Mouse (Mus musculus): ENCODE measurements at regions not wholly inside any gene's neighbourhood (a gene's known extent, or its start where the extent isn't known, plus 50 kb on each side); places are given as distances from the start of the nearest gene placed in this dataset.
"Not testable (repeated sequence)": the region's sequence is repeated elsewhere in the genome, so short reads cannot be mapped to it uniquely, and the experiment has no call there.

DNA sequence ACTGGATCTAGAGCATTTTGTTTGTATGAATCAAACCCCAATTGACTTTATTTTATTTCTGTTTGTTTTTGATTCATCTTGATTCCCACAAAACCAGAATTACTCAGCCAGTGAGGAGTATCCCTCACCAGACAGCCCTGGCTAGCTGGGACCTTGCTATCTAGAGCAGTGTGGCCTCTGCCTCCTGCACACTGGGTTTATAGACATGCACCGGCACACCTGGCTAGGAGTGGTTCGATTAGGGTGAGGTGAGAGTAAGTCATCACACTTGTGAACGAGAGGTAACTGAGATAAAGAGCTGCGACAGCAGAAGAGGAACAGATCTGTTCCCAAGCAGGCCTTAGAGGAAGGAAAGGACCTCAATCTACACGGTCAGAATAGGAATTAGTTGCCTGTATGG, 125.2 kb upstream of the Cdk6 start:
- Histone ChIP-seq H3K36me3 (ENCODE audit: control insufficient read depth, insufficient read depth) (no peaks in the 10 kb centered on the region), H3K27me3 (ENCODE audit: control insufficient read depth, insufficient read depth, insufficient read length) (no peaks in the 10 kb centered on the region), H3K4me2 (ENCODE audit: low read depth) (no peak overlapping the region), H3K79me2 (ENCODE audit: control insufficient read depth, insufficient read depth) (no peaks in the 10 kb centered on the region), H3K4me3 (no peak overlapping the region), H3ac (ENCODE audit: control insufficient read depth, insufficient read length) (no peak overlapping the region)
- TF ChIP-seq POLR2AphosphoS2 (IDR thresholded peaks at IDR 0.05; ENCODE audit: insufficient read length, low read depth) (no peak), MYOD1 (IDR thresholded peaks at IDR 0.05; ENCODE audit: control insufficient read depth in 1 of 3, insufficient read length in 2 of 3, low read depth in 2 of 3) (no peak), TCF12 (IDR thresholded peaks at IDR 0.05; ENCODE audit: insufficient read depth, poor library complexity, severe bottlenecking) (no peak), MAX (IDR thresholded peaks at IDR 0.05; ENCODE audit: low read depth) (no peak), TCF3 (IDR thresholded peaks at IDR 0.05; ENCODE audit: insufficient read length, low read depth) (no peak), SRF (IDR thresholded peaks at IDR 0.05; ENCODE audit: control insufficient read depth, insufficient read length, low read depth) (no peak), MYOG (IDR thresholded peaks at IDR 0.05; ENCODE audit: control insufficient read depth in 1 of 3, insufficient read depth in 1 of 3, insufficient read length in 2 of 3, low read depth in 2 of 3) (no peak), USF1 (IDR thresholded peaks at IDR 0.05; ENCODE audit: low read depth) (no peak), E2F4 (IDR thresholded peaks at IDR 0.05; ENCODE audit: insufficient read depth) (no peak), POLR2A (IDR thresholded peaks at IDR 0.05; ENCODE audit: insufficient read length, low read depth) (no peak), REST (IDR thresholded peaks at IDR 0.05; ENCODE audit: insufficient read depth, insufficient read length) (no peak), CEBPB (IDR thresholded peaks at IDR 0.05; ENCODE audit: insufficient read depth, poor library complexity, severe bottlenecking) (no peak)

DNA sequence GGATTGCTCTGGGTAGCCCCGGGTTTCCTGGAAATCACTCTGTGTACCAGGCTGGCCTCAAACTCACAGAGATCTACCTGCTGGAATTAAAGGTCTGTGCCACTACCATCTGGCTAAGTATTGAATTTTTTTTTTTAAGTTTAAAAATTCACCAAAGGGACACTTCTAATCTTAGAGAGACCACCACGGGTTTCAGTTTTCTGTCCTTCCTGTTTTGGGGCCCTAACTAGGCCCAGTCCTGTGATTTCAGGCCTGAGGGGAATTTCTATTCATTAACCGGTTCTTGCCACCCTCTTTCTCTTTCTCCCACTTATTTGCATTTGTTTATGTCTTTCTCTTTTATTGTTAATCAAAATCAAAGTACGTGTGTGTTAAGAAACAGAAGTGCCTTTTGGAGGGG, 122.1 kb upstream of the Cdk6 start:
- no peaks in the 10 kb centered on the region for H3K27me3 ChIP-seq (ENCODE audit: control insufficient read depth, insufficient read depth, insufficient read length)
- no peak overlapping the region for H3K4me2 ChIP-seq (ENCODE audit: low read depth)
- TF ChIP-seq TCF12 (IDR thresholded peaks at IDR 0.05; ENCODE audit: insufficient read depth, poor library complexity, severe bottlenecking) (no peak), REST (IDR thresholded peaks at IDR 0.05; ENCODE audit: insufficient read depth, insufficient read length) (no peak), MAX (IDR thresholded peaks at IDR 0.05; ENCODE audit: low read depth) (no peak), USF1 (IDR thresholded peaks at IDR 0.05; ENCODE audit: low read depth) (no peak), TCF3 (IDR thresholded peaks at IDR 0.05; ENCODE audit: insufficient read length, low read depth) (no peak), POLR2A (IDR thresholded peaks at IDR 0.05; ENCODE audit: insufficient read length, low read depth) (no peak), SRF (IDR thresholded peaks at IDR 0.05; ENCODE audit: control insufficient read depth, insufficient read length, low read depth) (no peak), CEBPB (IDR thresholded peaks at IDR 0.05; ENCODE audit: insufficient read depth, poor library complexity, severe bottlenecking) (no peak), POLR2AphosphoS2 (IDR thresholded peaks at IDR 0.05; ENCODE audit: insufficient read length, low read depth) (no peak), E2F4 (IDR thresholded peaks at IDR 0.05; ENCODE audit: insufficient read depth) (no peak), MYOG (IDR thresholded peaks at IDR 0.05; ENCODE audit: control insufficient read depth in 1 of 3, insufficient read depth in 1 of 3, insufficient read length in 2 of 3, low read depth in 2 of 3) (no peak), MYOD1 (IDR thresholded peaks at IDR 0.05; ENCODE audit: control insufficient read depth in 1 of 3, insufficient read length in 2 of 3, low read depth in 2 of 3) (no peak)
- H3K4me3 ChIP-seq, result no peak overlapping the region
- H3K79me2 ChIP-seq (ENCODE audit: control insufficient read depth, insufficient read depth), result no peaks in the 10 kb centered on the region
- H3K36me3 ChIP-seq (ENCODE audit: control insufficient read depth, insufficient read depth), result no peaks in the 10 kb centered on the region
- no peak overlapping the region for H3ac ChIP-seq (ENCODE audit: control insufficient read depth, insufficient read length)

DNA sequence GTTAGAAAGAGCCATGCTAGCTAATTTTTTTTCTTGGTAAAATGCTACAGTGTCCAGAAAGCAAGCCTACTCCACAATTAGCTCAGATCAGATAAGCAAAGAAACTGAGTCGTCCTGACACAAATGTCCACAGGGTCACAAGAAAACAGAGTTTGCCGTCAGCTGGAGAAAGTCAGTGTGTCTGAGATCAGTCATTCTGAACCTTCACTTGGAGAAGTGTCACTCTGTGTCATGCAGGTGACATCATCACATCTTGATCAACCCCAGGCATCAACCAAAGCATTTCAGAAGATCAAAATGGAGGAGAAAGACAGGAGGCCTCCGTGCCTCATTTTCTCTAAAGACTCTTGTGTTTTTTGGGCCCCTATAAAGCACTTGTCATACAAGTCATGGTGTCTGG, 121.5 kb upstream of the Cdk6 start:
- TF ChIP-seq MAX (IDR thresholded peaks at IDR 0.05; ENCODE audit: low read depth) (no peak), MYOD1 (IDR thresholded peaks at IDR 0.05; ENCODE audit: control insufficient read depth in 1 of 3, insufficient read length in 2 of 3, low read depth in 2 of 3) (no peak), POLR2A (IDR thresholded peaks at IDR 0.05; ENCODE audit: insufficient read length, low read depth) (no peak), REST (IDR thresholded peaks at IDR 0.05; ENCODE audit: insufficient read depth, insufficient read length) (no peak), TCF3 (IDR thresholded peaks at IDR 0.05; ENCODE audit: insufficient read length, low read depth) (no peak), MYOG (IDR thresholded peaks at IDR 0.05; ENCODE audit: control insufficient read depth in 1 of 3, insufficient read depth in 1 of 3, insufficient read length in 2 of 3, low read depth in 2 of 3) (no peak), TCF12 (IDR thresholded peaks at IDR 0.05; ENCODE audit: insufficient read depth, poor library complexity, severe bottlenecking) (no peak), POLR2AphosphoS2 (IDR thresholded peaks at IDR 0.05; ENCODE audit: insufficient read length, low read depth) (no peak), CEBPB (IDR thresholded peaks at IDR 0.05; ENCODE audit: insufficient read depth, poor library complexity, severe bottlenecking) (no peak), USF1 (IDR thresholded peaks at IDR 0.05; ENCODE audit: low read depth) (no peak), SRF (IDR thresholded peaks at IDR 0.05; ENCODE audit: control insufficient read depth, insufficient read length, low read depth) (no peak), E2F4 (IDR thresholded peaks at IDR 0.05; ENCODE audit: insufficient read depth) (no peak)
- no peaks in the 10 kb centered on the region for H3K36me3 ChIP-seq (ENCODE audit: control insufficient read depth, insufficient read depth)

DNA sequence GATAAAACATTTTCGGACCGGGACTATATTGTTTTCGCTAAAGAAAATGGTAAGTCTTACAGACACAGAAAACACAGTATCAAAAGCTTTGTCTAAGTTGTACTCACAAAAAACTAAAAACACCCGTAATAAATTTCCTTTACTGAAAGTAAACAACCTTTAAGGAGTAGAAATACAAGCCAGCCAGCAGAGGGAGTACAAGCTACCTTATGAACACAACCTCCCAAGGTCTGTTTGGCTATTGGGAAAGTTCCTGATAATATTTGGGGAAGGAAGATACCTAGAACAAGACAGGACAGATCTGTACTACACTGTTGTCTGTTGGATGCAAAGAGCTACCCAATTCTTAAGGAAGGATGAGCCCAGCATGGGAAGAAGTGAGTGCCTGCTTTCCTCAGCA, 117.5 kb upstream of the Cdk6 start:
- H3K4me3 ChIP-seq; H3K36me3 ChIP-seq (ENCODE audit: control insufficient read depth, insufficient read depth); H3K79me2 ChIP-seq (ENCODE audit: control insufficient read depth, insufficient read depth); H3ac ChIP-seq (ENCODE audit: control insufficient read depth, insufficient read length); H3K4me2 ChIP-seq (ENCODE audit: low read depth); H3K27me3 ChIP-seq (ENCODE audit: control insufficient read depth, insufficient read depth, insufficient read length): not testable (repeated sequence)

More for the DNA sequence above, 121.5 kb upstream of the Cdk6 start:
- Histone ChIP-seq H3ac (ENCODE audit: control insufficient read depth, insufficient read length) (no peak overlapping the region), H3K79me2 (ENCODE audit: control insufficient read depth, insufficient read depth) (no peaks in the 10 kb centered on the region), H3K27me3 (ENCODE audit: control insufficient read depth, insufficient read depth, insufficient read length) (no peaks in the 10 kb centered on the region), H3K4me2 (ENCODE audit: low read depth) (no peak overlapping the region), H3K4me3 (no peak overlapping the region)

DNA sequence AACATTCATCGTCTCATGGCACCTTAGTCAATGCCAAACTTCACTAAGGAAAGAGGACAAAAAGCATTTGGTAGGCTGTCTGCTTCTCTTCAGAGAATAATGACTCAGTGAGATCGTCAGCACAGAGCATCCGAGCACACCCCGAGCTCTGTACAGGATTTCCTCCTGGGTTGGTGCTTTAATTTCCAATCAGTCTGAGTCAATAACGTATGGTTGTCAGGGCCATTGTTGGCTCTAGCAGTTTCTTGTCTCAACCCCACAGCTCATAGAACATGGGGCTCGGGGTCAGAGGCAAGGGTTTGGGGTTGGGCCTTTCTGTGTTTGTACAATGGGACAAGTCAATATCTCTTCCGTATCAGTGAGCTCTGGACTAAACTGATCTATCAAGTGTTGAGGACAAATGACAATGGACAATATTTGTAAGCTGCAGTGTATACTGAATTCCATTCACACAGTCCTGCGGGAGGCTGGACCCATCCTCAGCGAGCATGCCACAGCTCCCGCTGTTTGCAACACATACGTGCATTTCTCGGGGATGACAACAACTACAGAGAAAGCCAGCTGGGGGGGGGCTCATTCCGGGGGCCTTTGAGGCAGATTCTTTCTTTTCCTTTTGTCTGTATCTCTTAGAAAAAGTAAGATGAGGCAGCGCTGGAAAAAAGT, 116.8 kb upstream of the Cdk6 start:
- not testable (repeated sequence) for H3K27me3 ChIP-seq (ENCODE audit: control insufficient read depth, insufficient read depth, insufficient read length); H3K36me3 ChIP-seq (ENCODE audit: control insufficient read depth, insufficient read depth); H3K4me3 ChIP-seq; H3ac ChIP-seq (ENCODE audit: control insufficient read depth, insufficient read length); H3K79me2 ChIP-seq (ENCODE audit: control insufficient read depth, insufficient read depth); H3K4me2 ChIP-seq (ENCODE audit: low read depth)

DNA sequence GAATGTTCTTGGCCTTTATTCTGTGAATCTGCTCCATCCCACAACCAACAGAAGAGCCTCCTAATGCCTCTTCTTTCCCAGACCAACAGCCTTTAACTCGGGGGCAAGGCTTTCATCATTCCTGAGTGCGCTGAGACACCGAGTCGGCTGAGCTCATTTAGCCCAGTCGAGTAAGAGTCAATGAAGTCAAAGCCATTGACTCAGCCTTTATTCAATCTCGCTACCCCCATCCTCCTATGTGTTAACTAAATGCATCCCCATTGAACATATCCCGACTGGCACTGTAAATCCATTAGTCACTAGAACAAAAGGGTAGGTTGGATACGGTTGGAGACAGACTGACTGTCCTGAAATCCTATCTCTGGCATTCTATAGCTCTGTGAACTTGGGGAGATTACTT, 115.9 kb upstream of the Cdk6 start:
- H3ac ChIP-seq (ENCODE audit: control insufficient read depth, insufficient read length); H3K79me2 ChIP-seq (ENCODE audit: control insufficient read depth, insufficient read depth); H3K4me2 ChIP-seq (ENCODE audit: low read depth); H3K4me3 ChIP-seq; H3K36me3 ChIP-seq (ENCODE audit: control insufficient read depth, insufficient read depth); H3K27me3 ChIP-seq (ENCODE audit: control insufficient read depth, insufficient read depth, insufficient read length): not testable (repeated sequence)
